Mouse (Mus musculus) bone marrow macrophage, adult 2 months (primary cell): ENCODE results near the gene Ptpre. TPM values are rescaled to one million over a fixed set of nuclear protein-coding genes. Genes with fewer than 3 reads are reported as not detected.

Experiments
- H3K27ac ChIP-seq: 2 replicates; pipeline ENCODE4 v1.5.1; 2012; ENCODE audit warnings: low read depth, low read length; ENCODE audit not compliant: insufficient read depth
- H3K4me1 ChIP-seq: 2 replicates; pipeline ENCODE4 v1.6.1; 2012; ENCODE audit warnings: low read length; ENCODE audit not compliant: control insufficient read depth, insufficient read depth
- H3K4me3 ChIP-seq: 2 replicates; pipeline ENCODE4 v1.5.1; 2012; ENCODE audit warnings: mild to moderate bottlenecking, low read length, moderate library complexity; ENCODE audit not compliant: insufficient read depth
- CTCF ChIP-seq: IDR thresholded peaks from 2 replicates; pipeline ENCODE4 v1.5.1; 2012; ENCODE audit warnings: low read depth, mild to moderate bottlenecking, low read length, moderate library complexity
- POLR2A ChIP-seq: IDR thresholded peaks from 2 replicates; pipeline ENCODE4 v1.6.1; 2012; ENCODE audit warnings: mild to moderate bottlenecking, low read depth, low read length, borderline replicate concordance
- polyA plus RNA-seq: library from polyadenylated mRNA; stranded (reverse); fragments of >200 nt; gene quantifications from 2 replicates; pipeline ENCODE4 v1.2.4, GENCODE M21; 2012; ENCODE audit not compliant: missing spikeins, insufficient read depth, insufficient read length

The Ptpre gene
- polyA plus RNA-seq, 1 experiment, result 45.3 TPM

DNA sequence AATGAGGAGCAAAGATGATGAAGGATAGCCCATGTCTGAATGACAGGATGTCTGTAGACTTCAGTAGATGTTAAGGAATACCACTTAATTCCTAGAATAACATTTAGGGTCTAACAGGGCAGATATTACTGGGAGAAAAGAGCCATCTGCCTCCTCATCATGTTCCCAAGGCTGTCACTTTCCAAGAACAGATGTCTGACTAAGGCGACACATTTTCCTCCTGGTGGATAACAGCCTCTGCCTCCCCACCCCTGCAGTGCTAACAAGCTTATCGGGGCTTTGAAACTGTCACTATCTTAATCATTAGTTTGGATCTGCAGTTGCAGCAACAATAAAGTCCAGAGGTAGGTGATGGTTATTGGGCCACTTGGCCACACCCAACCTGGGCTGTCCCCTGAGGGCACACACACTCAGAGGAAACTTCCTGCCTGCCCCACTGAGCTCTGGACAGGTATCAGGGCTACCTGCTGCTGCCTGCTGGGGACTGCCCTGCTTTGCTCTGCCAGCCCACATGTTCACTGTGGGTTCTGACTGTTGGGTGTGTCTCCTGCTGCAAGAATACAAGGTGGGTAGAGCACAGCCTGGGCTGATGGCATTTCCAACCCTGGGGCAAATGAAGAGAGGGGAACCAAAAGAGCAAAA lies 2.6 kb upstream of the Ptpre start:
- H3K4me3 ChIP-seq, result no peak overlapping the region
- H3K27ac ChIP-seq, result no peak overlapping the region
- TF ChIP-seq CTCF (no peak), POLR2A (no peak)
- 0 out of 2 replicates have a peak, but pooled peaks cover 3% of the 10 kb centered on the region for H3K4me1 ChIP-seq

DNA sequence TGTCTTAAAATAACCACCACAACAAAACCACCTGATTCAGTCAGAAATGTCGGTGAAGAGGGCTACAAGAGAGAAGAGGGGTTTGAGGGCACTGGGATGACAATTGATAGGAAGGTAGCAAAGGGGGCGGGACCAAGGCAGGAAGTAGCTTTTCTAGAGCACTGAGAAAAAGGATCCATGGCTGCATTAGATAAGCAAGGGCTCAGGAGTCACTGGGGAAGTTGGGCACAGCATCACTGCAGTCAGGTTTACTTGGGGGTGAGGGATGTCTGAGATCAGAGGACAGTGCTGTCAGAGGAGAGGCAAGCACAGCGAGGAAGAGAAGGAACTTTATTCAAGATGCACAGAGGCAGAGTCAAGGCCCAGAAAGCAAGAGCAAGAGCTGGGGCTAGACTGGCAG lies 1.4 kb upstream of the Ptpre start:
- 0 out of 2 replicates have a peak, but pooled peaks cover 3% of the 10 kb centered on the region for H3K4me1 ChIP-seq
- H3K27ac ChIP-seq, result no peak overlapping the region
- TF ChIP-seq POLR2A (no peak), CTCF (no peak)
- H3K4me3 ChIP-seq, result no peak overlapping the region

DNA sequence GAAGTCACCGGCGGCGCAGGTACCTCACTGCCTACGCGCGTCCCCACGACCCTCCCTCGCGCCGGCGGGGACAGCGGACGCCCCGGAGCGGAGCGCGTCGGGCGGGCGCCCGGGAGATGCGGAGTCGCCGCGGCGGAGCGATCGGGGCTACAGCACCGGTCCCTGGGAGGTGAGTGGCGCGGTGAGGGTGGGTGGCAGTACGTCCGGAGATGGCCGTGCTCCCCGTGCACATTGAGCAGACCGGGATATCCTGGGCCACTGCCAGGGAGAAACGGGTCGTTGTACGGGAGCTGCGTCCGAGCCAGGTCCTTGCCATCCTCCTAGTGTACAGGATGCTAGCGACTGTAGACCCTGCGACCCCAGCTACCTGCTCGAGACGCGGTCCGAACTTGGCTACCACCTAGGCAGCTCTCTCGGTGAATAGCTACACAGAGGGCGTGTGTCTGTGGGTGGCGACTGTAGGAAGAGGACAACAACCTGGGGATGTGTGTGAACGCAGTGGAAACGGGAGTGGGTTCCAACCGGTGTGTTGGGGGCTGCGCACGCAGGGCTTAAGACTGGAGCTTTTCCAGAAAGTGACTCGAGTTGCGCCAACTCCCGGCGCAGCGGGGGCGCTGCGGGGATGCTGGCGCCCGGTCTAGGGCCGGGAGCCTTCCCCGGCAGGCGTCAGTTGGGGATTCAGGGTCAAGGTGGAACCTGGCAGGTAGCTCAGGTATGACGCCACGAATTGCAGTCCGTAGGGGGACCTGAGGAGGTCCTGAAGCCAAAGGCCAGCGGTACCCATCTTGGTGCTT lies 864 bp downstream of the Ptpre start:
- H3K4me1 ChIP-seq, result 0 out of 2 replicates have a peak, but pooled peaks cover 3% of the 10 kb centered on the region
- TF ChIP-seq POLR2A (no peak), CTCF (no peak)
- peak overlapping the region; percentile 48 for H3K4me3 ChIP-seq
- H3K27ac ChIP-seq, result no peak overlapping the region

DNA sequence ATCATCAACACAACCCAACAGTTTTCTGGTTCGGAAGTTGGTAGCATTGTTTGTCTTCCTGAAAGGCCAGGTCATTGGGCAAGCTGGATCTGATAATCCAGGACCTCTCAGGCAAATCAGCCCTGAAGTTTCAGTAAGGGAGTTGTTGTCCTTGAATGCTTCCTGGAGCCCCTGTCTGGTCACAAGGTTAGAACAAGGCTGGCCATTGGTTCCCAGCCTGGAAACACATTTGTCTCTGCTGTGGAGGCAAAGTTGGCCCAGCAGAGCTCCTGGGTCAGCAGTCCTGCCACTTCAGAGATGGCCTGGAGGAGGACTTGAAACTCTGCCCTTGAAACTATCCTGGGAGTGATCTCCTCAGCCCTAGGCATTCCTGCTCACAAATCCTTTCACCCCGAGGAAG lies 2.1 kb downstream of the Ptpre start:
- no peak overlapping the region for H3K4me3 ChIP-seq
- no peak overlapping the region for H3K27ac ChIP-seq
- TF ChIP-seq CTCF (no peak), POLR2A (no peak)
- 0 out of 2 replicates have a peak, but pooled peaks cover 3% of the 10 kb centered on the region for H3K4me1 ChIP-seq

DNA sequence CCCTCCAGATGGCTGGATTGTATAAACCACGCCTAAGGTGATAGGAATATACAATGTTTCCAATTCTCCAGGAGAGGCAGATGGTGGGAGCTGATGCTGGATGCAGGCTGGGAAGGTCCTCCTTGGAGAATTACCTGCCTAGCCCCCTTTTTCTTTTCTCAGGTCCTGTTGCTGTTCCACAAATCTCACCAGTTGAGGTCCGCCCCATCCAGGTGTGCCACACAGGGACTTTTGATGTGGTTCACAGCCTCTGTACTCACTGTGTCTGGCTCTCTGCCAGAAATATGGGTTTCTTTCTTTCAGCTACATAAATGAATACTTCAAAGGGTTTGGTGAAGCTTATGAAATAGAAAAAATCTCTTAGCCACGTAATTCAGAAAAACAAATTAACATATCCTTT lies 5.0 kb downstream of the Ptpre start:
- Histone ChIP-seq H3K4me1 (0 out of 2 replicates have a peak, but pooled peaks cover 3% of the 10 kb centered on the region), H3K27ac (no peak overlapping the region), H3K4me3 (no peak overlapping the region)
- no peak for TF ChIP-seq CTCF
- no peak for TF ChIP-seq POLR2A

DNA sequence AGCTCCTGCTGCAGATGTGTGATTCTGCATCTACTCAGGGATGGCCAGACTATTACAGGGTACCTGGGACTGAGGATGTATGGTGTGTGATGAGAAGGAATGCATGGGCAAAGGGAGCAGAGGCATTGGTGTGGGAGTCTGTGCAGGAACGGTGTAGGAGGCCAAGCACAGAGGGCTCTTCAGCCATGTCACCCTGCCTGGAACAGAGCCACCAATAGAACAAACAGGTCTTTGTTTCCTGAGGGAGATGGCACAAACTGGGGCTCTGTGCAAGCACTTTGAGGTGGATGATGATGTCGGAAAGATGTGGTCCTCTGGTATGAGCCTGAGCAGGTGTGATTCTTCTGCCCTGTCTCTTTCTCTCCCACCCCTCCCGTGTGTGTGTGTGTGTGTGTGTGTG lies 5.8 kb downstream of the Ptpre start:
- Histone ChIP-seq H3K4me3 (no peak overlapping the region), H3K4me1 (0 out of 2 replicates have a peak, but pooled peaks cover 3% of the 10 kb centered on the region), H3K27ac (no peak overlapping the region)
- TF ChIP-seq CTCF (no peak), POLR2A (no peak)

DNA sequence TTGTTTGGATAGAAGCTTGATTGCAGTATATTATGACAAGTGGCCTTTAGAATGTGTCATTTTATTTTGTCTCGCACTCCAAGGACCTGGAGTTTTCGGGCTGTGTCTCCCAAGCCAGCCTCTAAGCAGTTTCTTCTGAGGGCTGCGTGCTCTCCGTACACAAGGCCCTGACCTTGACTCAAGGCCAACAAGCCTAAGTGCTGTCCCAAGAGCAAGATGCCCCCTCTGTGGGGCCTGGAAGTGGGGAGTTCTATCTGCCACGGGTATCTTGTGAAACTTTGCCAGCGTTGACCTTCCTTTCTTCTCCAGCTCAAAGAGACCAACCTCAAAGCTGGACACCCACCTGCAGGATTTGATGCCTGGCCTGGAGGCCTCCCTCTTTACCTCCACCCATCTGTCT lies 7.0 kb downstream of the Ptpre start:
- Histone ChIP-seq H3K4me1 (no peaks in the 10 kb centered on the region), H3K27ac (no peak overlapping the region), H3K4me3 (no peak overlapping the region)
- TF ChIP-seq CTCF (no peak), POLR2A (no peak)

DNA sequence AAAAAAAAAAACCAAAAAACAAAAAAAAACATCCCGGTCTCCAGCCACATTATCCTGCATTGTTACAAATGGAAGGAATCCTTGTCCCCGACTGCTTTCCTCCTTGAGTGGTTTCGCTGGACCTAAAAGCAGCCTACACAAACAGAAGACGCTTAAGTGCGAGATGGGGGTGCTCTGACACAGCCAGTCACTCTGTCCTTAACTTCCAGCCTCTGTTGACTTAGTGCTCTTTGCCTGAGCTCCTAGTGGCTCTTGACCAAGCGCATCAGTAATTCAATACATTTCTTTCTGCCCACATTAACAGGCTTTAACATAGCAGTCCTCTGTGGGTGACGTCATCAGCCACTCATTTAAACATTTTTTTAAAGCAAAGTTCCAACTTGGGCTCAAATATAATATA lies 8.7 kb downstream of the Ptpre start:
- H3K4me3 ChIP-seq, result no peak overlapping the region
- no peaks in the 10 kb centered on the region for H3K4me1 ChIP-seq
- TF ChIP-seq CTCF, result no peak
- TF ChIP-seq POLR2A, result no peak
- H3K27ac ChIP-seq, result no peak overlapping the region

DNA sequence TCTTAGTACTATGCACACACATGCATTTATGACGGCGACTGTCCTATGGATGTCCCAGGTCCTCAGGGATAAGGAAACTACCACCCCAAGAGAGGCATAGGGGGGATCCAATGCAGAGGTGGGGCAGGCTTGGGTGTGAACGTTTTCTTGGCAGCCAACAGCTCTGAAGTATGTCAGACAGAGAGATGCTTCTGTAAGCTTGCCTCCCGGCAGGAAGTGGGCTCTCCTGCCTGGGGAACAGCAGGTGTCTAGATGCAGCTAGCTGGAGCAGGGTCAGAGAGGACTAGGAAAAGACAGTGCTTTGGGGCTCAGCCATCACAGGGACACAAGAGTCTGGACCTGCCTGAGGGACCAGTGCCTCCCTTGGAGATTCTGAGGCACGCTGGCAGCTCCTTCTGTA lies 9.2 kb downstream of the Ptpre start:
- Histone ChIP-seq H3K4me3 (no peak overlapping the region), H3K27ac (no peak overlapping the region), H3K4me1 (no peaks in the 10 kb centered on the region)
- no peak for TF ChIP-seq POLR2A
- no peak for TF ChIP-seq CTCF

DNA sequence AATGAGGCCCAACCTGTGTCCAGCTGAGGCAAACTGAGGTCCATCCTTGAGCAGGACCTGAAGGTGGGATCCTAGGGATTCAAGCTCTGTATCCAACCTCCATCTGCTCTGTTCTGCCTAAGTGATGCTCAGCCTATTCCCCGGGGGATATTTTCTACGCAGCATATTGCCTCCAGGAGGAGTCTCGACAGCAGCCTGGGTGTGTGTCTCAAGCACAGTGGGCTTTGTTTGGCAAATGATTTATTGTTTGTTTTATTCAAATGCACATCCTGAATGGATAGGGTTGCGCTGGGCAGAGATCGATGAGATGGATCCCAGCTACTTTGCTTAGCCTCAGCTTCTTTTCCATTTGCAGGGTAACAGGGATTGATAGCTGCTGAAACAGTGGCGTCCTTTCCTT lies 11.2 kb downstream of the Ptpre start:
- Histone ChIP-seq H3K27ac (no peak overlapping the region), H3K4me3 (no peak overlapping the region), H3K4me1 (no peaks in the 10 kb centered on the region)
- no peak for TF ChIP-seq POLR2A
- no peak for TF ChIP-seq CTCF
